Mouse (Mus musculus): ENCODE data around the gene Rps17.

GRCm38 (mm10) chr7:81356975-81357374, 11.9 kb upstream of the Rps17 start:
- TF ChIP-seq GATA1 (IDR thresholded peaks at IDR 0.05; ENCODE audit: low read length) (no peak), TAL1 (IDR thresholded peaks at IDR 0.05; ENCODE audit: low read length) (no peak)
